Mouse (Mus musculus): ENCODE measurements around the gene Car9. TPM values are rescaled to one million over a fixed set of nuclear protein-coding genes. Genes with fewer than 3 reads are reported as not detected.

Gene Car9
- polyA plus RNA-seq, 2 experiments = 0.32 to 0.75 TPM

- TF ChIP-seq EP300 (IDR thresholded peaks at IDR 0.05; ENCODE audit: low read depth) (no peak), CTCF (IDR thresholded peaks at IDR 0.05; ENCODE audit: low read depth) (no peak)
- no peak for ATAC-seq (ENCODE audit: insufficient read depth)
Measured at GRCm38 (mm10) chr4:43506074-43506473, 692 bp upstream of the Car9 start.

GRCm38 (mm10) chr4:43507938-43508665, 1.3 kb downstream of the Car9 start:
- Histone ChIP-seq H3K9me3 (ENCODE audit: control insufficient read depth, low read length) (no peaks in the 10 kb centered on the region), H3K36me3 (replicated peaks; ENCODE audit: control insufficient read depth, insufficient read depth, low read depth) (no peaks in the 10 kb centered on the region), H3K4me3 (ENCODE audit: insufficient read depth in 1 of 2, low read depth in 2 of 2, low read length in 2 of 2) (peak overlapping the region; percentile 51 to 69), H3K27ac (no peak overlapping the region), H3K4me1 (replicated peaks; ENCODE audit: control insufficient read depth in 2 of 2, insufficient read depth in 2 of 2, low read length in 1 of 2) (peaks cover 0 to 14% of the 10 kb centered on the region in 2 experiments; a peak in 2 of 4 replicates), H3K27me3 (ENCODE audit: control insufficient read depth, insufficient read depth, low read length) (no peaks in the 10 kb centered on the region), H3K4me2 (ENCODE audit: low read depth) (peak overlapping the region; percentile 71), H3K9ac (replicated peaks) (peak overlapping the region; percentile 45; the same call in 1 of the 2 replicates)
- TF ChIP-seq EP300 (IDR thresholded peaks at IDR 0.05; ENCODE audit: low read depth) (no peak), CTCF (IDR thresholded peaks at IDR 0.05; ENCODE audit: low read depth) (no peak)
- DNase-seq (ENCODE audit: low read depth in 3 of 3, low spot score in 3 of 3) (no peak), ATAC-seq (ENCODE audit: insufficient read depth) (peak; percentile 54)
- 6% methylated on average over 22 of the region's 22 CpGs for WGBS (ENCODE audit: insufficient replicate concordance)

More at GRCm38 (mm10) chr4:43506074-43506473, 692 bp upstream of the Car9 start:
- H3K27ac ChIP-seq = no peak overlapping the region
- 74% methylated on average over 8 of the region's 8 CpGs for WGBS (ENCODE audit: insufficient replicate concordance)
- no peak overlapping the region for H3K4me3 ChIP-seq (ENCODE audit: insufficient read depth in 1 of 2, low read depth in 2 of 2, low read length in 2 of 2)
- H3K27me3 ChIP-seq (ENCODE audit: control insufficient read depth, insufficient read depth, low read length) = no peaks in the 10 kb centered on the region
- no peaks in the 10 kb centered on the region for H3K36me3 ChIP-seq (replicated peaks; ENCODE audit: control insufficient read depth, insufficient read depth, low read depth)
- H3K9me3 ChIP-seq (ENCODE audit: control insufficient read depth, low read length) = no peaks in the 10 kb centered on the region
- H3K9ac ChIP-seq (replicated peaks) = no peak overlapping the region
- no peak overlapping the region for H3K4me2 ChIP-seq (ENCODE audit: low read depth)
- H3K4me1 ChIP-seq (replicated peaks; ENCODE audit: control insufficient read depth in 2 of 2, insufficient read depth in 2 of 2, low read length in 1 of 2) = peaks cover 0 to 14% of the 10 kb centered on the region in 2 experiments; a peak in 2 of 4 replicates
- no peak for DNase-seq (ENCODE audit: low read depth in 3 of 3, low spot score in 3 of 3)

- Histone ChIP-seq H3K36me3 (replicated peaks; ENCODE audit: control insufficient read depth, insufficient read depth, low read depth) (no peaks in the 10 kb centered on the region), H3K4me2 (ENCODE audit: low read depth) (peak overlapping the region; percentile 71), H3K4me3 (ENCODE audit: insufficient read depth in 1 of 2, low read depth in 2 of 2, low read length in 2 of 2) (peak overlapping the region; percentile 51 to 69), H3K27me3 (ENCODE audit: control insufficient read depth, insufficient read depth, low read length) (no peaks in the 10 kb centered on the region), H3K4me1 (replicated peaks; ENCODE audit: control insufficient read depth in 2 of 2, insufficient read depth in 2 of 2, low read length in 1 of 2) (peaks cover 0 to 14% of the 10 kb centered on the region in 2 experiments; a peak in 2 of 4 replicates), H3K9ac (replicated peaks) (peak overlapping the region; percentile 45; the same call in 1 of the 2 replicates), H3K27ac (no peak overlapping the region), H3K9me3 (ENCODE audit: control insufficient read depth, low read length) (no peaks in the 10 kb centered on the region)
- DNase-seq (ENCODE audit: low read depth in 3 of 3, low spot score in 3 of 3) (peak in 2 of 3 experiments; percentile 41 to 47), ATAC-seq (ENCODE audit: insufficient read depth) (peak; percentile 80)
- TF ChIP-seq CTCF (IDR thresholded peaks at IDR 0.05; ENCODE audit: low read depth) (peak; percentile 27; the same call in 1 of the 2 replicates), EP300 (IDR thresholded peaks at IDR 0.05; ENCODE audit: low read depth) (no peak)
- WGBS (ENCODE audit: insufficient replicate concordance) = 0% methylated on average over 13 of the region's 13 CpGs
Measured at GRCm38 (mm10) chr4:43508666-43508997, 1.9 kb downstream of the Car9 start.

GRCm38 (mm10) chr4:43509109-43509508, 2.3 kb downstream of the Car9 start:
- Histone ChIP-seq H3K27me3 (ENCODE audit: control insufficient read depth, insufficient read depth, low read length) (no peaks in the 10 kb centered on the region), H3K9ac (replicated peaks) (no peak overlapping the region), H3K9me3 (ENCODE audit: control insufficient read depth, low read length) (no peaks in the 10 kb centered on the region), H3K4me1 (replicated peaks; ENCODE audit: control insufficient read depth in 2 of 2, insufficient read depth in 2 of 2, low read length in 1 of 2) (peaks cover 0 to 12% of the 10 kb centered on the region in 2 experiments; a peak in 2 of 4 replicates), H3K4me2 (ENCODE audit: low read depth) (peak overlapping the region; percentile 71), H3K27ac (no peak overlapping the region), H3K4me3 (ENCODE audit: insufficient read depth in 1 of 2, low read depth in 2 of 2, low read length in 2 of 2) (peak overlapping the region in 1 of 2 experiments; percentile 69; a peak in 2 of 4 replicates), H3K36me3 (replicated peaks; ENCODE audit: control insufficient read depth, insufficient read depth, low read depth) (no peaks in the 10 kb centered on the region)
- no peak for TF ChIP-seq EP300 (IDR thresholded peaks at IDR 0.05; ENCODE audit: low read depth)
- TF ChIP-seq CTCF (IDR thresholded peaks at IDR 0.05; ENCODE audit: low read depth) = no peak
- 15% methylated on average over 9 of the region's 9 CpGs for WGBS (ENCODE audit: insufficient replicate concordance)
- DNase-seq (ENCODE audit: low read depth in 3 of 3, low spot score in 3 of 3) = no peak
- no peak for ATAC-seq (ENCODE audit: insufficient read depth)

- Histone ChIP-seq H3K27ac (no peak overlapping the region), H3K9me3 (ENCODE audit: control insufficient read depth, low read length) (no peaks in the 10 kb centered on the region), H3K4me3 (ENCODE audit: insufficient read depth in 1 of 2, low read depth in 2 of 2, low read length in 2 of 2) (no peak overlapping the region), H3K4me1 (replicated peaks; ENCODE audit: control insufficient read depth in 2 of 2, insufficient read depth in 2 of 2, low read length in 1 of 2) (peaks cover 0 to 12% of the 10 kb centered on the region in 2 experiments; a peak in 2 of 4 replicates), H3K27me3 (ENCODE audit: control insufficient read depth, insufficient read depth, low read length) (no peaks in the 10 kb centered on the region), H3K36me3 (replicated peaks; ENCODE audit: control insufficient read depth, insufficient read depth, low read depth) (no peaks in the 10 kb centered on the region), H3K4me2 (ENCODE audit: low read depth) (no peak overlapping the region), H3K9ac (replicated peaks) (no peak overlapping the region)
- ATAC-seq (ENCODE audit: insufficient read depth) = no peak
- 64% methylated on average over 19 of the region's 19 CpGs for WGBS (ENCODE audit: insufficient replicate concordance)
- DNase-seq (ENCODE audit: low read depth in 3 of 3, low spot score in 3 of 3) = no peak
- no peak for TF ChIP-seq CTCF (IDR thresholded peaks at IDR 0.05; ENCODE audit: low read depth)
- no peak for TF ChIP-seq EP300 (IDR thresholded peaks at IDR 0.05; ENCODE audit: low read depth)
Measured at GRCm38 (mm10) chr4:43511675-43512454, 5.1 kb downstream of the Car9 start.

Measured in liver, embryonic 14.5 days (tissue).